Mouse (Mus musculus) lung, postnatal 0 days (tissue): ENCODE data around the gene Clec2d. TPM values are rescaled to one million over a fixed set of nuclear protein-coding genes. Genes with fewer than 3 reads are reported as not detected.
"Not testable (repeated sequence)": the region's sequence is repeated elsewhere in the genome, so short reads cannot be mapped to it uniquely, and the experiment has no call there.

Experiments used
- ATAC-seq: fragments of 200-750 bp; cut with Nextera tagmentation; 2 replicates; pipeline ENCODE4 v1.8.0; 2017; ENCODE audit warnings: moderate library complexity
- DNase-seq: peaks from one replicate; pipeline ENCODE4 v3.0.0-alpha.2; 2016; ENCODE audit warnings: low spot score
- H3K27ac ChIP-seq: fragments of 300-500 bp; sonication (generic); 2 replicates; pipeline ENCODE4 v1.5.1; 2014; ENCODE audit warnings: antibody characterized with exemption, mild to moderate bottlenecking, low read length, mixed read lengths
- H3K27me3 ChIP-seq: fragments of 300-500 bp; sonication (generic); replicated peaks from 2 replicates; pipeline ENCODE4 v1.6.1; 2014; ENCODE audit warnings: low read length, mixed read lengths; ENCODE audit not compliant: insufficient read depth
- H3K36me3 ChIP-seq: fragments of 300-500 bp; sonication (generic); 2 replicates; pipeline ENCODE4 v1.6.1; 2014; ENCODE audit warnings: low read length, mixed read lengths; ENCODE audit not compliant: insufficient read depth
- H3K4me1 ChIP-seq: fragments of 300-500 bp; sonication (generic); 2 replicates; pipeline ENCODE4 v1.6.1; 2014; ENCODE audit warnings: antibody characterized with exemption, low read depth, low read length, mixed read lengths; ENCODE audit not compliant: insufficient read depth
- H3K4me2 ChIP-seq: fragments of 300-500 bp; sonication (generic); replicated peaks from 2 replicates; pipeline ENCODE4 v1.6.1; 2014; ENCODE audit warnings: low read depth, mild to moderate bottlenecking, low read length, moderate library complexity, mixed read lengths
- H3K4me3 ChIP-seq: fragments of 300-500 bp; sonication (generic); 2 replicates; pipeline ENCODE4 v1.5.1; 2014; ENCODE audit warnings: low read depth, low read length
- H3K9ac ChIP-seq: fragments of 300-500 bp; sonication (generic); replicated peaks from 2 replicates; pipeline ENCODE4 v1.6.1; 2014; ENCODE audit warnings: low read depth, mild to moderate bottlenecking
- H3K9me3 ChIP-seq: fragments of 300-500 bp; sonication (generic); 2 replicates; pipeline ENCODE4 v1.6.1; 2016; ENCODE audit warnings: low read length, mixed read lengths
- CTCF ChIP-seq: IDR thresholded peaks from 2 replicates; pipeline ENCODE4 v1.5.1; 2016; ENCODE audit warnings: antibody characterized with exemption, mild to moderate bottlenecking
- EP300 ChIP-seq: IDR thresholded peaks from 2 replicates; pipeline ENCODE4 v1.6.1; 2016; ENCODE audit warnings: antibody characterized with exemption, mild to moderate bottlenecking, control low read depth
- WGBS: fragments of 180-500 bp; shearing (Covaris S2); extraction: QIAGEN DNeasy Blood & Tissue Kit; methylation state at CpG from one replicate; pipeline ENCODE4 v1.1.7; 2014; 5-methylcytosine and 5-hydroxymethylcytosine counted together
- polyA plus RNA-seq: library from polyadenylated mRNA; unstranded; fragments of >200 nt; fragmentation: Nextera tagmentation; extraction: Ambion mirVana; gene quantifications from 2 replicates; pipeline ENCODE4 v1.2.1, GENCODE M21; 2015

Clec2d gene
- polyA plus RNA-seq, 1 experiment from 2014 or later = 5.1 TPM

DNA sequence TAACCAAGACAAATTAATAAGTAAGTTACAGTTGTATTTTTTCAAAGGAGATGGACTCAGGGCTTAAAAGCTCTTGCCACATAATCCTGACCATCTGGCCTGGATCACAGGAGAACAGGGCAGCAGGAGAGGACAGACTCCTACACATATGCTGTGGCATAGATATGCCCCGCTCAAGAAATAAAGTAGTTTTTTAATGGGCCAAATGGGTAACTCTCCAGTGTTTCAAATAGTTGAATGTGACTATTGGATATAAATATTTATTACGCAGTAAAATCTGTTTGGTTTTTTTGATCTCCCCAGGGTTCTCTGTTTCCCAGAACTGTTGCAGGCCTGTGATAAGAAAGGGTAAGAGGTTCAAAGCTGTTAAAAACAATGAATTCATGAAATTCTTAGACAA is 1.1 kb upstream of the Clec2d start:
- H3K4me1 ChIP-seq = no peaks in the 10 kb centered on the region
- no peak for ATAC-seq
- no peak overlapping the region for H3K4me2 ChIP-seq
- peaks cover 1% of the 10 kb centered on the region; the same call in 1 of the 2 replicates for H3K36me3 ChIP-seq
- no peak overlapping the region for H3K27ac ChIP-seq
- TF ChIP-seq EP300 (no peak), CTCF (no peak)
- peak; percentile 13 for DNase-seq
- H3K27me3 ChIP-seq = no peaks in the 10 kb centered on the region
- no peak overlapping the region for H3K4me3 ChIP-seq
- no peak overlapping the region for H3K9ac ChIP-seq
- H3K9me3 ChIP-seq = no peaks in the 10 kb centered on the region
- 82% methylated on average over 2 of the region's 2 CpGs for WGBS

DNA sequence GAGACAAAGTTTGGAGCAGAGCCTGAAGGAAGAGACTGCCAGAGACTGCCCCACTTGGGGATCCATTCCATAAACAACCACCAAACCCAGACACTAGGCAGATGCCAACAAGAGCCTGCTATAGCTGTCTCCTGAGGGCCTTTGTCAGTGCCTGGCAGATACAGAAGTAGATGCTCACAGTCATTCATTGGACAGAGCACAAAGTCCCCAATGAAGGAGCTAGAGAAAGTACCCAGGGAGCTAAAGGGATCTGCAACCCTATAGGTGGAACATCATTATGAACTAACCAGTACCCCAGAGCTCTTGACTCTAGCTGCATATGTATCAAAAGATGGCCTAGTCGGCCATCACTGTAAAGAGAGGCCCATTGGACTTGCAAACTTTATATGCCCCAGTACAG is 584 bp upstream of the Clec2d start:
- not testable (repeated sequence) for H3K27ac ChIP-seq
- WGBS = 33% methylated on average over 1 of the region's 1 CpGs

DNA sequence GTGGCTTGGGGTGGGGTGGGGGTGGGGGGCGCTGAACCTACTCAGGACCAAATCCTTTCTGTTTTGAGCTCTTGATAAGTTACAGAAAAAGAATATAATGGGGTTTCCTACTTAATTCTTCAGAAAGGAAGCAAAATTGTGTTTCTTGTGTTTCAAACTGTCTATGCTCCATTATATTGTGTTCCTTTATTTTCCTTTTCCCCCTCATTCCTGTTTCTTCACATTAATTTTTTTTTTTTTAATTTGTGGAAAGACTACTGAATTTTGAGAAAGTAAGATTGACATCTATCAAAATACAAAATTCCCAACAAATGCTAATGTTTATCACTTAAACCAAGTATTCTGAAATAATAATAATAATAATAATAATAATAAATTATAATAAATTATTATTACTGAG is 834 bp downstream of the Clec2d start:
- TF ChIP-seq CTCF (no peak), EP300 (no peak)
- no peak for DNase-seq

More for the DNA sequence above, 584 bp upstream of the Clec2d start:
- not testable (repeated sequence) for H3K9me3 ChIP-seq, H3K4me2 ChIP-seq, DNase-seq, H3K4me1 ChIP-seq, H3K4me3 ChIP-seq, ATAC-seq, H3K27me3 ChIP-seq, H3K9ac ChIP-seq, H3K36me3 ChIP-seq

DNA sequence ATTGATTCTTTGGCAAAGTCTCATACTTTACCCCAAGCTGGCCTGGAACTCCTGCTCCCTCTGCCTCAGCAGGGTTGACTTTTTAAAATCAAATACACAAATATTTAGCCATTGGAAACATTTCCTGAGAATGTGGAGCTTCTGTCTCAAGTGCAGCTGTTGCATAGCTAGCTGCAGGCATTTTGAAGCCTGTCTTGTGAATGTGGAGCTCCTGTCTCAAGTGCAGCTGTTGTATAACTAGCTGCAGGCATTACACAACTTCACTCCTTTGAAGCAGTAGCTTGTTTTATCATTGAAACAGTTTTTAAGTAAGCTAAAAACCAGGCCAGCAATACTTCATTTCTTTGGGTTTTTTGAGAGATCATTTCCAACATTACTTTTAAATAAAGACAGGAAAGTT is 1.3 kb downstream of the Clec2d start:
- Histone ChIP-seq H3K9ac (peak overlapping the region; percentile 59), H3K27ac (peak overlapping the region; percentile 89), H3K4me3 (peak overlapping the region; percentile 48), H3K4me1 (no peaks in the 10 kb centered on the region), H3K9me3 (no peaks in the 10 kb centered on the region), H3K27me3 (no peaks in the 10 kb centered on the region), H3K36me3 (peaks cover 22% of the 10 kb centered on the region; the same call in 1 of the 2 replicates), H3K4me2 (peak overlapping the region; percentile 52)
- TF ChIP-seq CTCF (no peak), EP300 (peak; percentile 92)
- peak; percentile 94 for DNase-seq
- ATAC-seq = peak; percentile 67

More for the DNA sequence above, 834 bp downstream of the Clec2d start:
- Histone ChIP-seq H3K27ac (peak overlapping the region; percentile 97), H3K36me3 (peaks cover 17% of the 10 kb centered on the region; the same call in 1 of the 2 replicates), H3K4me2 (peak overlapping the region; percentile 62), H3K27me3 (no peaks in the 10 kb centered on the region), H3K9ac (peak overlapping the region; percentile 93), H3K4me1 (no peaks in the 10 kb centered on the region), H3K9me3 (no peaks in the 10 kb centered on the region), H3K4me3 (peak overlapping the region; percentile 63)
- no peak for ATAC-seq
- WGBS = 0% methylated on average over 1 of the region's 1 CpGs

DNA sequence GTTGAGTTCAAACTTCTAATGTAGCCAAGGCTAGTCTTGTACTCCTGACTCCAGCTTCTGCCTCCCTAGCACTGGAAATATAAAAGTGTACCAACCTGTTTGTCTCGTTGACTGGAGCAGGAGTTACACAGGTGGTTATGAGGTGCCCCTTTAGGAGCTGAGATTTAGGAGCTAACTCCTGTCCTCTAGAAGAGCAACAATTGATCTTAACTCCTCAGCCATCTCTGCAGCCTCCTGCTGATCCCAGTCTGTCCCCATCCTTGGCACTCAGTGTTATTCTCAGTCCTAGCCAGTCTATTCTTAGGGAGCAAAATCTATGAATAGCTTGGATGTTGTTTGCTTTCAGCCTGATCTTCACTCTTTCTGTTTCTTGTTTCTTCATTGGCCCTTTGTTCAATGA is 2.1 kb downstream of the Clec2d start:
- H3K9me3 ChIP-seq = no peaks in the 10 kb centered on the region
- DNase-seq (peak; percentile 48), ATAC-seq (no peak)
- H3K4me3 ChIP-seq = peak overlapping the region; percentile 40
- H3K9ac ChIP-seq = peak overlapping the region; percentile 23
- peak overlapping the region; percentile 61 for H3K4me2 ChIP-seq
- TF ChIP-seq CTCF = no peak
- no peak for TF ChIP-seq EP300
- H3K27ac ChIP-seq = peak overlapping the region; percentile 87
- peaks cover 24% of the 10 kb centered on the region; the same call in 1 of the 2 replicates for H3K36me3 ChIP-seq
- H3K4me1 ChIP-seq = no peaks in the 10 kb centered on the region
- 21% methylated on average over 1 of the region's 1 CpGs for WGBS
- no peaks in the 10 kb centered on the region for H3K27me3 ChIP-seq

DNA sequence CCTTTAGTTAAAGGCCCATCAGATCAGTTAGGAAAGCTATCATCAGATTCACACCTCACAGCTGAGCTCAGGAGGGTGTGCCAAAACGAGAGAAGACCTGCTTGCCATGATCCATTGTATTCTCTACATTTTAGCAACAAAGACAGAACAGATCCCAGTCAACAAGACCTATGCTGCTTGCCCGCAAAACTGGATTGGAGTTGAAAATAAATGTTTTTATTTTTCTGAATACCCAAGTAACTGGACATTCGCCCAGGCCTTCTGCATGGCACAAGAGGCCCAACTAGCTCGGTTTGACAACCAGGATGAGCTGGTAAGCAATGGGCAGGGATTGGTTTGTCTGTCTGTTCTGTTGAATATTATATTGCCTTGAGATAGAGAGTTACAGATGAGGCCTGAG is 3.6 kb downstream of the Clec2d start:
- not testable (repeated sequence) for ATAC-seq, DNase-seq, H3K4me1 ChIP-seq, H3K9ac ChIP-seq, H3K9me3 ChIP-seq, H3K4me3 ChIP-seq, H3K27me3 ChIP-seq
- Histone ChIP-seq H3K4me2 (peak overlapping the region; percentile 61), H3K27ac (peak overlapping the region; percentile 51; the same call in 1 of the 2 replicates), H3K36me3 (peaks cover 24% of the 10 kb centered on the region; the same call in 1 of the 2 replicates)
- WGBS = 69% methylated on average over 4 of the region's 4 CpGs

DNA sequence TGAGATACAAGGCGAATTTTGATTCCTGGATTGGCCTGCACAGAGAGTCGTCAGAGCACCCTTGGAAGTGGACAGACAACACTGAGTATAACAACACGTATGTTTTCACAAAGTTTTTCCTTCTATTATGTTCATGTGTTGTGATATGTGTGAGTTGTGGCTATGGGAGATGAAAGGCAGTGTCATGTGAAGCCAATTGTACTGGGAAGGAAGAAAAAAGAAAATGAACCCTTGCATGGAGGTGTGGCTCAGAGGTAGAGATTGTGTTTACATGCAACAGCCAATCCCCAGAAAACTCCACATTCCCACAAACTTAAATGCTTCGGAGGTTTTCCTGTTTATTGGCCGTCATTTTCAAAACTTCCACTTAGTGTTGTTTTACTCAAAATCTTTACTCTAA is 4.4 kb downstream of the Clec2d start:
- peaks cover 24% of the 10 kb centered on the region; the same call in 1 of the 2 replicates for H3K36me3 ChIP-seq
- WGBS = 59% methylated on average over 5 of the region's 5 CpGs
- no peak overlapping the region for H3K4me3 ChIP-seq
- no peak for TF ChIP-seq EP300
- TF ChIP-seq CTCF = no peak
- DNase-seq (no peak), ATAC-seq (no peak)
- no peaks in the 10 kb centered on the region for H3K4me1 ChIP-seq
- H3K27me3 ChIP-seq = no peaks in the 10 kb centered on the region
- H3K9ac ChIP-seq = 0 out of 2 replicates have a peak overlapping the region, but pooled peaks have one; percentile 16
- peak overlapping the region; percentile 61; the same call in 1 of the 2 replicates for H3K4me2 ChIP-seq
- H3K9me3 ChIP-seq = no peaks in the 10 kb centered on the region
- peak overlapping the region; percentile 38; the same call in 1 of the 2 replicates for H3K27ac ChIP-seq
